Mouse (Mus musculus) small intestine, adult 2 months (tissue): ENCODE data around the gene Hsp90ab1.

Source experiments
- CTCF ChIP-seq: fragments of 200-500 bp; IDR thresholded peaks from 2 replicates; pipeline ENCODE4 v1.5.1; 2012; ENCODE audit warnings: low read depth, mild to moderate bottlenecking, control low read depth, inconsistent platforms, low read length, moderate library complexity, mixed read lengths; ENCODE audit not compliant: insufficient replicate concordance, insufficient read length; ENCODE audit errors: extremely low read depth
- POLR2A ChIP-seq: fragments of 200-500 bp; IDR thresholded peaks from 2 replicates; pipeline ENCODE4 v1.6.1; 2012; ENCODE audit warnings: low read depth, mild to moderate bottlenecking, control low read depth, inconsistent platforms, low read length, moderate library complexity

GRCm38 (mm10) chr17:45598376-45598775 lies 25.3 kb upstream of the Hsp90ab1 start:
- TF ChIP-seq CTCF (no peak), POLR2A (no peak)
